In genomic region chr8:120563348-120563724, GRCm38 (mm10) we compare ENCODE assay signal across 8 mouse cellular contexts. TPM values are rescaled to one million over a fixed set of nuclear protein-coding genes. Genes with fewer than 3 reads are reported as not detected.
A peak's percentile ranks its signal among the peaks of the same experiment; 100 is the strongest.
DNase-seq lines count a peak whose midpoint lies in the region; ATAC-seq lines count a peak whose summit lies in the region.

No protein-coding gene starts in this region.

- no peak for DNase-seq in kidney, adult 8-10 months
- no peak for DNase-seq in left cerebral cortex, postnatal 36 days (ENCODE audit: low spot score in 2 of 2)
- DNase-seq in urinary bladder, postnatal 4 days (ENCODE audit: low spot score in 2 of 2) = no peak
- no peak for DNase-seq in frontal cortex, postnatal 10 days (ENCODE audit: low spot score in 2 of 2)

- intact Hi-C loops in left cerebral cortex, postnatal 36 days (cut with DNase I) = loop anchor here (5.0 kb wide), 1 partner anchor 34 kb away; no protein-coding TSS in a partner anchor

- H3K9ac ChIP-seq in kidney, embryonic 15.5 days = no peak overlapping the region
- H3K9ac ChIP-seq in hindbrain, embryonic 15.5 days = no peak overlapping the region
- no peak overlapping the region; the same call in 1 of the 2 replicates for H3K9ac ChIP-seq in midbrain, embryonic 16.5 days (ENCODE audit: low read depth, low read length)

- peaks cover 74% of the 10 kb centered on the region for H3K4me1 ChIP-seq in kidney, embryonic 15.5 days
- peaks cover 10% of the 10 kb centered on the region for H3K4me1 ChIP-seq in brown adipose tissue, adult 24 weeks (ENCODE audit: control insufficient read depth, insufficient read depth, insufficient read length, low read length)
- peaks cover 87% of the 10 kb centered on the region for H3K4me1 ChIP-seq in hindbrain, embryonic 15.5 days (replicated peaks)
- H3K4me1 ChIP-seq in midbrain, embryonic 16.5 days (ENCODE audit: control insufficient read depth, insufficient read depth, low read length) = peaks cover 64% of the 10 kb centered on the region

- H3K4me3 ChIP-seq in kidney, embryonic 15.5 days (replicated peaks) = no peak overlapping the region
- no peak overlapping the region for H3K4me3 ChIP-seq in brown adipose tissue, adult 24 weeks (ENCODE audit: insufficient read depth, low read depth, low read length)
- no peak overlapping the region for H3K4me3 ChIP-seq in hindbrain, embryonic 15.5 days
- H3K4me3 ChIP-seq in midbrain, embryonic 16.5 days (ENCODE audit: low read depth, low read length) = no peak overlapping the region

- H3K4me2 ChIP-seq in kidney, embryonic 15.5 days = peak overlapping the region; percentile 33; the same call in 1 of the 2 replicates
- H3K4me2 ChIP-seq in hindbrain, embryonic 15.5 days = no peak overlapping the region
- no peak overlapping the region for H3K4me2 ChIP-seq in midbrain, embryonic 16.5 days (ENCODE audit: low read length)

- no peaks in the 10 kb centered on the region for H3K27me3 ChIP-seq in kidney, embryonic 15.5 days
- H3K27me3 ChIP-seq in hindbrain, embryonic 15.5 days = no peaks in the 10 kb centered on the region
- no peaks in the 10 kb centered on the region for H3K27me3 ChIP-seq in midbrain, embryonic 16.5 days (ENCODE audit: control insufficient read depth, insufficient read depth, low read depth, low read length)

- H3K9me3 ChIP-seq in kidney, embryonic 15.5 days (replicated peaks) = no peaks in the 10 kb centered on the region
- no peaks in the 10 kb centered on the region for H3K9me3 ChIP-seq in hindbrain, embryonic 15.5 days
- no peaks in the 10 kb centered on the region for H3K9me3 ChIP-seq in midbrain, embryonic 16.5 days (replicated peaks; ENCODE audit: control insufficient read depth, low read length, poor library complexity, severe bottlenecking)

- peak overlapping the region; percentile 88 for H3K27ac ChIP-seq in kidney, embryonic 15.5 days
- H3K27ac ChIP-seq in brown adipose tissue, adult 24 weeks (replicated peaks; ENCODE audit: low read depth, low read length) = peak overlapping the region; percentile 60
- peak overlapping the region; percentile 66 for H3K27ac ChIP-seq in hindbrain, embryonic 15.5 days (replicated peaks)
- H3K27ac ChIP-seq in midbrain, embryonic 16.5 days (ENCODE audit: low read length) = peak overlapping the region; percentile 62

- 10% methylated on average over 8 of the region's 8 CpGs for WGBS in kidney, embryonic 15.5 days
- 9% methylated on average over 8 of the region's 8 CpGs for WGBS in hindbrain, embryonic 15.5 days
- 10% methylated on average over 8 of the region's 8 CpGs for WGBS in midbrain, embryonic 16.5 days

- H3K36me3 ChIP-seq in kidney, embryonic 15.5 days = peaks cover 24% of the 10 kb centered on the region
- H3K36me3 ChIP-seq in hindbrain, embryonic 15.5 days = peaks cover 12% of the 10 kb centered on the region
- H3K36me3 ChIP-seq in midbrain, embryonic 16.5 days (ENCODE audit: control insufficient read depth, insufficient read depth, low read length) = peaks cover 13% of the 10 kb centered on the region

- ATAC-seq in kidney, embryonic 15.5 days (replicated peaks; ENCODE audit: low FRiP score) = peak; percentile 9; the same call in 1 of the 2 replicates
- peak; percentile 4; the same call in 1 of the 2 replicates for ATAC-seq in hindbrain, embryonic 15.5 days (ENCODE audit: low FRiP score, low read depth)
- no peak for ATAC-seq in midbrain, embryonic 16.5 days

RNA-seq across cellular contexts. Expression of gene Gins2, which starts 25.8 kb away (rescaled TPM):
- polyA plus RNA-seq in kidney, embryonic 15.5 days (2015; fragmentation: Nextera tagmentation; extraction: Ambion mirVana) = 107 and 110 TPM in 2 replicates
- polyA plus RNA-seq in brown adipose tissue, adult 24 weeks (2012; ENCODE audit: insufficient read depth, insufficient read length, missing spikeins) = 5.4 and 6.5 TPM in 2 replicates
- 19.0 and 24.9 TPM in 2 replicates for polyA plus RNA-seq in hindbrain, embryonic 15.5 days (2015; fragmentation: Nextera tagmentation; extraction: Ambion mirVana)
- polyA plus RNA-seq in midbrain, embryonic 16.5 days (2015; fragmentation: Nextera tagmentation; extraction: Ambion mirVana) = 10.7 and 13.3 TPM in 2 replicates
- total RNA-seq in left cerebral cortex, postnatal 36 days (2021) = 1 to 10 TPM in 1 of 2 experiments, under 1 TPM in 1; 0.74 to 1.8 TPM
